Mouse (Mus musculus): ENCODE data around the gene Upp1.

DNA sequence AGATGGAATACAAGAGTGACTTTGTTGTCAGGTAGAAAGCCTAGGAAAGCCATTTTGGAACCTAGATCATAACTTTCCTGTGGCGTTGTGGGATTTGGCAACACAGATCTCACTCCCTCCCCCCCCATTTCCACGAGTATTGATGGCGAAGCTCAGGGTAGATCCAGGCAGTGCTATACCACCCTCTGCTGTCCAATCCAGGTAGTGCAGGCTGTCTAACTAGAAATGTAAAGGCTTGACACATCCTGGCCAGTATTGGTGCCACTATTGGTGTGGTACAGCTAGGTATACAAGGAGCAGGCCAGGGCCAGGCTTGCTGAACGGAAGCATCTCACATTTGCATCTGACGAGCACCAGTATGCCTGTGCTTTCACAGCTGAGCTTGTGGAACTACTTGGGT lies 18.6 kb downstream of the Upp1 start:
- TF ChIP-seq GATA1 (IDR thresholded peaks at IDR 0.05; ENCODE audit: low read length) = no peak
- TF ChIP-seq TAL1 (IDR thresholded peaks at IDR 0.05; ENCODE audit: low read length) = no peak
